Mouse (Mus musculus) liver, postnatal 0 days (tissue): ENCODE data around the gene Ubtd1.

Experiments used
- CTCF ChIP-seq: sonication (generic); IDR thresholded peaks from 2 replicates; pipeline ENCODE4 v1.5.1; 2016; ENCODE audit warnings: antibody characterized with exemption, low read depth
- EP300 ChIP-seq: IDR thresholded peaks from 2 replicates; pipeline ENCODE4 v1.6.1; 2016; ENCODE audit warnings: antibody characterized with exemption, low read depth, mild to moderate bottlenecking

DNA sequence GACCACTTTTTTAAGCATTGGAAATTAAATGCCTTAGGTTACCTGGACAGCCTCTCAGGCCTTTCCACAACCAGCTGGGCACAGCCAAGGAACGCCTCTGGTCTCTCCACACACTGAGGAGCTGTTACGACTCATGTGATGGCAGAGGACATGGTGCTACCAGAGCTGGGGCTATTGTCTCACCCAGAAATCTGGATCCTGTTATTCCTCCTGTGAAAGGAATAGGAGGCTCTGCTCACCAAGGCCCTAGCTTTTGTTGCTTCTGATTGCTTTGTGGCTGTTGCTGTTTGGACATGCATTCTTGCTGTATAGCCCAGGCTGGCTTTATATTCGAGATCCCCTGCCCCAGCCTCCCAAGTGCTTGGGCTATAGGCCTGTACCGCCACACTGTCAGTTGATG lies 34.7 kb downstream of the Ubtd1 start:
- TF ChIP-seq CTCF (no peak), EP300 (no peak)
